Mouse (Mus musculus): ENCODE measurements at regions not wholly inside any gene's neighbourhood (a gene's known extent, or its start where the extent isn't known, plus 50 kb on each side); places are given as distances from the start of the nearest gene placed in this dataset.
"Not testable (repeated sequence)": the region's sequence is repeated elsewhere in the genome, so short reads cannot be mapped to it uniquely, and the experiment has no call there.

DNA sequence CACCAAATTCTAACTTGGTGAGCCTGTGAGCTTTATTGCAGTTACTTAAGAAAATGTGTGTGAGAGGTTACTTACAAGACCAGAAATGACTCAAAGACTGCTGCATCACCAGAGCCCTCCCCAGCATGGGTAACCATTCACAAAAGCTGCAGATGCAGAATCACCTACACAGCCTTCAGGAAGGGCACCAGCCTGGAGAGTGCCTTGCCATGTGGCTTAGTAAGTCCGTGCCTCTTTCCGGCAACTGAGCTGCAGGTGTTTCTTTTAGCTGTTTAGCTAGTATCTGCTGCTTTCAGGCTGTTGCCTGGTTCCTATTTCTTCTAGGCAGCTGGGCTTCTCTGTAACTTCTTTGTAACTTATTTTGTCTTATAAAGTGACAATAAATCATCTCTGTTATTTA, 213.2 kb upstream of the Stxbp6 start:
- DNase-seq = no peak

GRCm38 (mm10) chr12:45256309-45256708, 181.8 kb upstream of the Stxbp6 start:
- no peak for DNase-seq

DNA sequence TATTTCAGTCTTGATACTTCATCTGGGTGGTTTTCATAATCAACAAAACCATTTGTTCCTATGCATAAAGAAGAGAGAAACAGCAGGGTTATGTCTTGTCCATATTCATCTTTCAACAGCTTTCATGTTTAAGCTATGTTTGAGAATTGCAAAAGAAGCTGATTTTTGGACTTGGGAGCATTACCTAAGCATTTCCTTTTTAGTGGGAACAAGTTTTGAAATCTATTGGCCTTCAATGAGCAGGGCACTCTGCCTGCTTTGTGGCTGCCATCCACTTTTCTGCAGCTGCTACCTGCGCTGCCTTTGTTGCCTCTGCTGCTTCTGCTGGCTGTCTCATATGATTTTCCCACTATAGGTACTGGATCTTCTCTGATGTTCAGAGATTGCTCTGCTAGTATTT, 136.6 kb upstream of the Stxbp6 start:
- no peak for DNase-seq

GRCm38 (mm10) chr12:45195304-45195920, 120.9 kb upstream of the Stxbp6 start:
- DNase-seq = no peak

DNA sequence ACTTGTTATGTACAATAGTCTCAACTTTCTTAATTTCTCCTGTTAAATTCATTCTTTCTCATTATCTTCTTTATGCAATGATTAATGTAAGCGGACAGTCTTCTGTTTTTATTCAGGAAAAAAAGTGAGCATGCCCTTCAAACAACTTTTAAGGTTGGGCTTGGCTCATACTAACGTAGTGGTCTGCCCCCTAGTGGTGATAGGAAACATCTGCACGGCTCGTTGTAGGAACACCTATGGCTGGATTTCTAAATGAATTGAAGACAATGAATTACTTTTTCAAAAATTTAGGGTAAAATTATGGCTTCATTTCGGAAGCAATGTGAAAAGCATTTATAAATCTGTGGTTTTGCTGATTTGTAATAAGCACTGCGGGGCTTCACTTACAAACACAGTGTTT, 112.6 kb upstream of the Stxbp6 start:
- peak; percentile 30 to 41 for DNase-seq

GRCm38 (mm10) chr12:45184510-45184909, 110.0 kb upstream of the Stxbp6 start:
- DNase-seq = no peak

- DNase-seq = no peak
Observed at GRCm38 (mm10) chr12:45177454-45177853, 102.9 kb upstream of the Stxbp6 start.

- DNase-seq = not testable (repeated sequence)
Observed at GRCm38 (mm10) chr12:45175259-45175658, 100.8 kb upstream of the Stxbp6 start.

GRCm38 (mm10) chr12:45171927-45172642, 97.6 kb upstream of the Stxbp6 start:
- peak; percentile 63 to 87 for DNase-seq

DNA sequence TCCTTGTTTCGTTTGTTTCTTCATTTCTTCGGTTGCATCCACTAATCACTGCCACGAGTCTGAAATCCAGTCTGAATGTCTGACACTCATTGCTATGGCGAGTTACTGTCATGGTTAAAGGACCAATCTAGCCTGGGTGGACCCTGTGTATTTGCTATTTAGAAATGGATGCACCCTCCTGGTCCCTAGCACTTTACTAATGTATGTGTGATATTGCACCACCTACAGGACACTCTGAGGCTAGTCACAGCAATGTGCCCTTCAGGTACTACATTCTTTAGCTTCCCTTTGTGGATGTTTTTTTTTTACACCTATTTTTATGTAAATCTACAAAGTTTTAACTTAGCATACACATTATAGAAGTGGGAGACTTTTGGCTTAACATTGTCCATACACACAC, 87.5 kb upstream of the Stxbp6 start:
- peak; percentile 31 to 42 for DNase-seq

DNA sequence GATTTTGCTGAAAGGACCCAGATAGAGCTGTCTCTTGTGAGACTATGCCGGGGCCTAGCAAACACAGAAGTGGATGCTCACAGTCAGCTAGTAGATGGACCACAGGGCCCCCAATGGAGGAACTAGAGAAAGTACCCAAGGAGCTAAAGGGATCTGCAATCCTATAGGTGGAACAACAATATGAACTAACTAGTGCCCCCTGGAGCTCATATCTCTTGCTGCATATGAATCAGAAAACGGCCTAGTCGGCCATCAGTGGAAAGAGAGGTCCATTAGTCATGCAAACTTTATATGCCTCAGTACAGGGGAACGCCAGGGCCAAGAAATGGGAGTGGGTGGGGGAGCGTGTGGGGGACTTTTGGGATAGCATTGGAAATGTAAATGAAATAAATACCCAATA, 87.1 kb upstream of the Stxbp6 start:
- DNase-seq = not testable (repeated sequence)

GRCm38 (mm10) chr12:45158986-45159385, 84.5 kb upstream of the Stxbp6 start:
- DNase-seq = no peak

- DNase-seq = no peak
Observed at GRCm38 (mm10) chr12:45137438-45138018, 63.0 kb upstream of the Stxbp6 start.

- no peak for DNase-seq
Observed at GRCm38 (mm10) chr12:45133415-45133814, 58.9 kb upstream of the Stxbp6 start.

DNA sequence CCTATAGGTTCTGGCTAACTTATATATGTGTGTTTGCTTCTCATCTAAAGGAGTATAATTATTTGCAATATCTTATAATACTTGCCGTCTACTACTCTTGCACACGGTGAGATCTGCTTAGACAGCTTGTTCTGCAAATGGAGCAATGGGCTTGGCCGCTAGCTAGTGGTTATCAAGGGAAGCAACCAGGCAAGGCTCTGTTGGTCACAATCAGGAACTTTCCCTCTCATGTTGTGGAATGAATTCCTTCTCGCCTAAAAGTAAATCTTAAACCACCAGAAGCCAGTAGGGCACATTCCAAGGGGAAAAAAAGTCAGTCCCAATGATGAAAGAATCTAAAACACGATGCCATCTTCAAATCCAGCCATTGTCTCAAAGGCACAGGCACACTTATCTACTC, 56.6 kb upstream of the Stxbp6 start:
- DNase-seq = peak in 1 of 2 experiments; percentile 1

- no peak for DNase-seq
Observed at GRCm38 (mm10) chr12:45125866-45126265, 51.4 kb upstream of the Stxbp6 start.
